Comparison of ENCODE assay signal across 11 mouse cellular contexts in the genomic region with DNA sequence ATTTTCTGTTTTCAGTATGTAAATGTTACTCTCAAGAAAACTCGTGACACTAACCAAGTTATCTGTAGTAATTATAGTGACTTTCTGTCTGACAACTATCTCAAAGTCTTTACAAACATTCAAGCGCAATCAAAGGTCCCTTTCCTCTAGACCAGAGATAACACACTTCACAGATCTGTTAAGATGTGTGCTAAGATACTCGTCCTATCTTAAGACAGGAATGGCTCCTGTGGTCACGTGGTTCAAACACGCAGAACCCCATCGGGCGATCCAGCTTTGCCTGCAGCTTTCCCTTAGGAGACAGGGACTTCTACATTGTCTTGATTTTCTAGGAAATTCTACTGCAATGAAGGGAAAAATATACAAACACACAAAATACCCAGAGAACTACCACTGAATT. TPM values are rescaled to one million over a fixed set of nuclear protein-coding genes. Genes with fewer than 3 reads are reported as not detected.
DNase-seq lines count a peak whose midpoint lies in the region; ATAC-seq and TF ChIP-seq lines count a peak whose summit lies in the region.
"Had no signal": no experiment of that assay in that cellular context is flagged by ENCODE, and none has a peak within 500 bp of the region (broad histone marks: within the 10 kb centered on the region; RNA-seq: fewer than 3 reads in every experiment).

No protein-coding gene starts in this region.

- no peak for DNase-seq in gastrocnemius, adult 2 months
- DNase-seq in gastrocnemius, postnatal 10 days = no peak
- DNase-seq in stomach, postnatal 0 days (ENCODE audit: low spot score) = no peak
- DNase-seq in liver, embryonic 11.5 days (ENCODE audit: low spot score) = no peak
- no peak for DNase-seq in yolk sac, embryonic 10.5 days (ENCODE audit: low spot score)
- no peak for DNase-seq in left cerebral cortex, adult 18-20 months (ENCODE audit: low spot score in 2 of 2)
- DNase-seq in layer of hippocampus, postnatal 10 days (ENCODE audit: low spot score in 2 of 2) = no peak
- DNase-seq: lung, postnatal 14 days had no signal

- no peak overlapping the region for H3K9ac ChIP-seq in stomach, embryonic 15.5 days
- H3K9ac ChIP-seq in stomach, postnatal 0 days (ENCODE audit: low read length) = no peak overlapping the region
- no peak overlapping the region for H3K9ac ChIP-seq in liver, embryonic 11.5 days (ENCODE audit: low read depth, low read length)
- H3K9ac ChIP-seq: neural tube, embryonic 12.5 days had no signal

- ATAC-seq in stomach, embryonic 15.5 days (ENCODE audit: insufficient read depth, low FRiP score, low read depth) = no peak
- no peak for ATAC-seq in stomach, postnatal 0 days (ENCODE audit: low FRiP score, low TSS enrichment)
- ATAC-seq in liver, embryonic 11.5 days (replicated peaks; ENCODE audit: low FRiP score) = no peak

- peaks cover 9% of the 10 kb centered on the region; the same call in 1 of the 2 replicates for H3K4me1 ChIP-seq in stomach, embryonic 15.5 days
- H3K4me1 ChIP-seq in stomach, postnatal 0 days (replicated peaks; ENCODE audit: control insufficient read depth, insufficient read depth) = no peaks in the 10 kb centered on the region
- H3K4me1 ChIP-seq in liver, embryonic 11.5 days (replicated peaks; ENCODE audit: control insufficient read depth, insufficient read depth, low read length) = peaks cover 40% of the 10 kb centered on the region

- no peaks in the 10 kb centered on the region for H3K36me3 ChIP-seq in stomach, embryonic 15.5 days
- no peaks in the 10 kb centered on the region for H3K36me3 ChIP-seq in stomach, postnatal 0 days (ENCODE audit: control insufficient read depth, insufficient read depth, low read length)
- no peaks in the 10 kb centered on the region for H3K36me3 ChIP-seq in liver, embryonic 11.5 days (ENCODE audit: control insufficient read depth, insufficient read depth, low read length)
- H3K36me3 ChIP-seq: neural tube, embryonic 12.5 days had no signal

- WGBS in stomach, embryonic 15.5 days = 75% methylated on average over 7 of the region's 7 CpGs
- WGBS in stomach, postnatal 0 days = 75% methylated on average over 7 of the region's 7 CpGs
- whole genome bisulfite sequencing in liver, embryonic 11.5 days = 39% methylated on average over 7 of the region's 7 CpGs

- intact Hi-C loops in gastrocnemius, adult 2 months (cut with DNase I) = loop anchor here (2.0 to 10.0 kb wide), 7 partner anchors 16 to 298 kb away; no protein-coding TSS in a partner anchor

- no peak for TF ChIP-seq CTCF in gastrocnemius, adult 2 months (IDR thresholded peaks at IDR 0.05)
- no peak for TF ChIP-seq CTCF in stomach, postnatal 0 days (IDR thresholded peaks at IDR 0.05; ENCODE audit: low read depth)

- H3K4me2 ChIP-seq in stomach, embryonic 15.5 days = 0 out of 2 replicates have a peak overlapping the region, but pooled peaks have one; percentile 5
- no peak overlapping the region for H3K4me2 ChIP-seq in stomach, postnatal 0 days (replicated peaks; ENCODE audit: low read depth)
- peak overlapping the region; percentile 74 for H3K4me2 ChIP-seq in liver, embryonic 11.5 days

- no peaks in the 10 kb centered on the region for H3K27me3 ChIP-seq in stomach, embryonic 15.5 days (replicated peaks)
- H3K27me3 ChIP-seq in stomach, postnatal 0 days (ENCODE audit: control insufficient read depth, insufficient read depth, low read length) = no peaks in the 10 kb centered on the region
- no peaks in the 10 kb centered on the region for H3K27me3 ChIP-seq in liver, embryonic 11.5 days (replicated peaks; ENCODE audit: control insufficient read depth, insufficient read depth, low read length)
- H3K27me3 ChIP-seq: neural tube, embryonic 12.5 days had no signal

- TF ChIP-seq EP300 in stomach, postnatal 0 days (optimal IDR thresholded peaks at IDR 0.05) = no peak

- H3K9me3 ChIP-seq in stomach, embryonic 15.5 days = no peaks in the 10 kb centered on the region
- H3K9me3 ChIP-seq in stomach, postnatal 0 days (ENCODE audit: control insufficient read depth, low read length) = no peaks in the 10 kb centered on the region
- no peaks in the 10 kb centered on the region for H3K9me3 ChIP-seq in liver, embryonic 11.5 days (ENCODE audit: control insufficient read depth, low read length)
- H3K9me3 ChIP-seq: neural tube, embryonic 12.5 days had no signal

- H3K27ac ChIP-seq in gastrocnemius, adult 2 months = peak overlapping the region; percentile 98; the same call in 1 of the 2 replicates
- H3K27ac ChIP-seq in stomach, embryonic 15.5 days = no peak overlapping the region
- no peak overlapping the region for H3K27ac ChIP-seq in stomach, postnatal 0 days (replicated peaks)
- H3K27ac ChIP-seq in liver, embryonic 11.5 days (ENCODE audit: low read depth, low read length) = no peak overlapping the region; the same call in 1 of the 2 replicates
- H3K27ac ChIP-seq: kidney, postnatal 0 days; neural tube, embryonic 12.5 days had no signal

- H3K4me3 ChIP-seq in gastrocnemius, adult 2 months = peak overlapping the region; percentile 99
- H3K4me3 ChIP-seq in stomach, embryonic 15.5 days (replicated peaks) = no peak overlapping the region
- no peak overlapping the region for H3K4me3 ChIP-seq in stomach, postnatal 0 days (ENCODE audit: low read depth, low read length)
- H3K4me3 ChIP-seq in liver, embryonic 11.5 days (ENCODE audit: low read depth, low read length) = peak overlapping the region; percentile 20; the same call in 1 of the 2 replicates
- H3K4me3 ChIP-seq: neural tube, embryonic 12.5 days had no signal

RNA-seq across cellular contexts. Expression of gene Tmem131, which starts 6.9 kb away (rescaled TPM):
- 10 to 100 TPM; 24.1 to 37.5 TPM for total RNA-seq in gastrocnemius, adult 2 months (2021)
- 10 to 100 TPM; 44.4 to 58.3 TPM for total RNA-seq in gastrocnemius, postnatal 10 days (2021)
- 13.7 and 16.8 TPM in 2 replicates for polyA plus RNA-seq in stomach, embryonic 15.5 days (2015; fragmentation: Nextera tagmentation; extraction: Ambion mirVana)
- 6.1 and 6.8 TPM in 2 replicates for polyA plus RNA-seq in stomach, postnatal 0 days (2015; fragmentation: Nextera tagmentation; extraction: Ambion mirVana)
- polyA plus RNA-seq in liver, embryonic 11.5 days (2014; fragmentation: Nextera tagmentation; extraction: Ambion mirVana) = 19.1 and 19.8 TPM in 2 replicates
- 10 to 100 TPM; 51.7 to 55.0 TPM for total RNA-seq in left cerebral cortex, adult 18-20 months (2021)
- total RNA-seq in layer of hippocampus, postnatal 10 days (2021) = 10 to 100 TPM; 58.1 to 60.5 TPM

Comparison
In these comparisons a context has a peak if more than half of its experiments do, and no peak if none do; other contexts are left out.
1. H3K4me3 ChIP-seq: peak in gastrocnemius, adult 2 months (single experiment) and liver, embryonic 11.5 days (single experiment); none in stomach, embryonic 15.5 days (single experiment) and stomach, postnatal 0 days (single experiment).